Mouse (Mus musculus) thymus, postnatal 36 days (tissue): ENCODE data around the gene Foxp1.

Experiments used
- DNase-seq, 2 experiments: peaks; one replicate each; pipeline ENCODE4 v3.0.0; 2022; ENCODE audit warnings: mixed read lengths in 2 of 2

Foxp1 gene

DNA sequence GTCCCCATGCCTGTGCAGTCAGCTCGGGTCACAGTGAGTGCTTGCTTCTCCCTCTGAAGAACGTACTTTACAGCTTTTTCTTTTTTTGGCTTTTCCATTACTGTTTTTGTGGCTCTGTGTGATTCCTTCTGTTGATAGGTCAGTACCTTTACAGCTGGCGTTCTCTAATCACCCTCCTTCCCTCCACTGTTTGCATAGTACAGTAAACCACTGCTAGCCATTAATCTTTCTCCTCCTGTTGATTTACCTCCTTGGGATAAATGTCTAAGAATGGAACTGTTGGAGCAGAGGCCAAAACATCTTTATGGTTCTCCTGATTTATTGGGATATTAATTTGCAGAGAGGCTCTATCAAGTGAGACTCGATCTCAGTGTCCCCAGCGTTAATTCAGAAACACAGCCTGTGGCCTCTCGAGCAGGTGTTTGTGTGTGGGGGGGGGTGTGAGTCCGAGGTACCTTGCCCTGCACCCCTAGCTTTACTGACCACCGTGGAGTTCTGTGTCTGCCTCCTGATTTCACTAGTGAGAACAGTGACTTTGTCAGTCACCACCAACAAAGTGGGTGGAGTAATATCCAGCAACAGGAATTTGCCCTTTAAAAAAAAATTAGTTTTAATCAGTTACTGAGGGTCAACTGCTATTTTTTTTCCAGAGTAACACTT lies 590.5 kb downstream of the Foxp1 start:
- DNase-seq: no peak

DNA sequence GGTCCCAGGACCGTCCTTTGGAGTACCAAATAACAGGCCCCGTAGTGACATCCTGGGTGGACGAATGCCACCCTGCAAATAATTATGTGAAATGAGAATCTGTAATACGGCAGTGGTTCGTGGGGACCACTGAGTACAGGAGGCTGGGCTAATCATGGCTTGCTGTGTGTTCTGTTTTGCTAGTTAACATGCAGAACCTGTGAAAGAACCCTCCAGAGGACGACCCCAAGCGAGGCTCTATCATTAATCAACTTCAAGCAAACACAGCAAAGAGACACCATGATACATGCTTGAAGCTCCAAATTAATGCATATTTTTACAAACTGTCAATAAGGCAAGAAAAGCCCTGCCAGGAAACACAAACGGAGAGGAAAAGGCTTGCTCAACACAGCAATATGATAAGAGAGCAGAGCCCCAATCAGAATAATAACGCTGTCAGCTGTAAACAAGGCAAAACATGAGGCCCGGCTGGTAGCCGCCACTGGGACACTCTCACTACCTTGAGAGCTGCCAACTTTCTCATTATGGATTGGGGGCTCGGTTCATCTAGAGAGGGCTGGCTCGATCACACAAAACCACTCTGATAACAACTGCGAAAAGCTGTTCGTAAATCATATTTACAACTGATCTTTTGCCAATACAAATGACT lies 591.7 kb downstream of the Foxp1 start:
- DNase-seq: no peak

DNA sequence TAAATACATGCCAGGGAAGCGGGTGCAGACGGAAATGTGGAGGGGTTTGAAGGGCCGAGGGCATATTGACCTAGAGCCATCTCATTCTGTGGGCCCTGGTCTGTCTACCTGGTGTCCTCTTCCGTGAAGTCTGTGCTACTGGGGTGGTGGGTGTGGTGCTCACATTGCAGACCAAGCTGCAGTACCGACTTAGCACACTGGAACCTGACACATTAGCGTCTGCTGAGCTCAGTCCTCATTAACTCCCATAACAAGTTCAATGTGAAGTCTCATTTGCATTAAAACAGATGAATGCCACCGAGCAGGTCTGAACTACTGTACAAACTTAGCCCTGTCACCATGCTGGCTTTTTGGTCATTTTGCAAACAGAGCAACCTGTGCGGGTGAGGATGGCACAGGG lies 594.2 kb downstream of the Foxp1 start:
- DNase-seq: no peak

DNA sequence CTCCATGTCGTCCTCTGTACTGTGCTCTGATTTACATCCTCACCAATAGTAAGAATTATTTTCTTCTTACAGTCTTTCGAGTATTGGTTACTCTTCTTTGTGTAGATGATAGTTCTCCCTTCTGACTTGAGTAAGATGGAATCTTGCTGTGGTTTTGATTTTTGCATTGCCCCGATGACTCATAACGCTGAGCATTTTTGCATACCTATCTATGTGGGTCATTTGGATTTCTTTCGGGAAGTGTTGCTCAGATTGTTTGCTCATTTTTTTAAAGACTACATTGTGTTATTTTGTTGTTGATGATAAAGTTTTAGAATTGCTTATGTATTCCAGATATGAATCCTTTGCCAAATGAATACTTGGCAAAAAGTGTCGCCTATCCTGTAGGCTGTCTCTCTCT lies 621.3 kb downstream of the Foxp1 start:
- no peak for DNase-seq

DNA sequence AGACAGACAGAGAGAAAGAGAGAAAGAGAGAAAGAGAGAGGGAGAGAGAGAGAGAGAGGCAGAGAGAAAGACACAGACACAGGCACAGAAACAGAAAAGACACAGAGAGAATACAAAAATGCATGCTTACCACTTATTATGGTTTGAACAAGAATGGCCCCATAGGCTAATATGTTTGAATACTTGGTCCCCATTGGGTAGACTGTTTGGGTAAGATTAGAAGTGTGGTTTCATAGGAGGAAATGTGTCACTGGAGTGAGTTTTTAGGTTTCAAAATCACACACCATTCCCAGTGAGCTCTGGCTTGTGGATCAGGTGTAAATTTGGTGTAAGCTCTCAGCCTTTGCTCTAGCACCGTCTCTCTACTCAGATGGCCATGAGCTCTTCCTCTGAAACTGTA lies 644.3 kb downstream of the Foxp1 start:
- DNase-seq: no peak

DNA sequence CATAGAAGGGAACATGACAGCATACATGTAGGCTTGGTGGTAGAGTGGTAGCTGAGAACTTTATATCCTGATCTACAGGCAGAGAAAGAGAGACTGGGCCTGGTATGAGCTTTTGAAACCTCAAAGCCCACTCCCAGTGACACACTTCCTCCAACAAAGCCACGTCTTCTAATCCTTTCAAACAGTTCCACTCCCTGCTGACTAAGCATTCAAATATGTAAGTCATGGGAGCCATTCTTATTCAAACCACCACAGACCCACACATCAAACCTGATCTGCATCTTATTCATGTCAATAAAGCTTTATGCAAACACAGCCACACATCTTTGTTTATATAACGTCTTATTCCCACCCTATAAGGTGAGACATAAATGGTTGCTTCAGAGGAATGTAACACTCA lies 646.1 kb downstream of the Foxp1 start:
- no peak for DNase-seq
